Mouse (Mus musculus): ENCODE measurements around the gene Cmya5. TPM values are rescaled to one million over a fixed set of nuclear protein-coding genes. Genes with fewer than 3 reads are reported as not detected.

The Cmya5 gene
- polyA plus RNA-seq, 1 experiment from 2014 or later = 0.45 TPM

- no peak overlapping the region for H3K4me2 ChIP-seq
- H3K4me1 ChIP-seq = 0 out of 2 replicates have a peak, but pooled peaks cover 3% of the 10 kb centered on the region
- no peak overlapping the region for H3K27ac ChIP-seq
- WGBS = 71% methylated on average over 5 of the region's 5 CpGs
- no peaks in the 10 kb centered on the region for H3K27me3 ChIP-seq
- no peaks in the 10 kb centered on the region for H3K9me3 ChIP-seq
- ATAC-seq (ENCODE audit: insufficient number of reproducible peaks, insufficient read depth, low FRiP score, low TSS enrichment, low read depth) = no peak
- H3K36me3 ChIP-seq = no peaks in the 10 kb centered on the region
- H3K4me3 ChIP-seq = no peak overlapping the region
- no peak overlapping the region for H3K9ac ChIP-seq
Measured at GRCm38 (mm10) chr13:93058551-93059011, 85.9 kb downstream of the Cmya5 start.

DNA sequence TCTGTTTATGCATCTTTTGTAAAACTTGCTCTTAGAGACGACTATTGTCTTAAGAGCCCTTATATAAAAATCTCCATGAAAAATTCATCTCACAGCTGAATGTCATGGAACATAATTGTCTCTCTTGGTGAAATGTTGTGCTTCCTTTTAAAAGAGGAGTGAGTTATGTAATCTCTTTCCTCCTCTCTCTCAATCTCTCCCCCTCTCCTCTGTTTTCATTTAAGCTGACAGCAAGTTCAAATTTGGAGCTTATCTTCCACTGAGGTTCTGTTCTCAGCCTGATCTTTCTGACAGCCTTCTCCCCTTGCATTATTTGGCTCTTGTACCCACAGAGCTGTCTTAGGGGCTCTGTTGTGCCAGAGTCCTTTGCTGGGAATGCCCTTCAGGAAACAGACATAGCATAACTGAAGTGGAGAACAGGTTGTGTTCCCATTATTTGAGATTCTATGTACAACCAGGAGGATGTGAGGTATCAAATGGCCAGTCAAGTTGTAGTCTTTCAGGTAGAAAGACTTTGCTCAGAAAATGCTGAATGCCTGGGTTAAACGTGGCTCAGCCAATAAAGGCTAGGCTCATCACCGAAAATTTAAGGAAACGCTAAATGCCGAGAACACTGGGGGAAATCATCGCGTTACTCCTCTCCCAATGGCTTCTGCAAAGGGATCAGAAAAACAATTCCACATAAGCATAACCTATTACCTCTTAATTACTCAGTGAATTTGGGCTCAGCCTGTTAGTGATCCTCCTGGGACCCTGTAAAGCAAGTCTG is 86.8 kb downstream of the Cmya5 start:
- no peak overlapping the region for H3K4me2 ChIP-seq
- H3K4me3 ChIP-seq = no peak overlapping the region
- H3K4me1 ChIP-seq = no peaks in the 10 kb centered on the region
- no peak for ATAC-seq (ENCODE audit: insufficient number of reproducible peaks, insufficient read depth, low FRiP score, low TSS enrichment, low read depth)
- no peak overlapping the region for H3K27ac ChIP-seq
- H3K9ac ChIP-seq = no peak overlapping the region
- no peaks in the 10 kb centered on the region for H3K36me3 ChIP-seq
- H3K9me3 ChIP-seq = no peaks in the 10 kb centered on the region
- no peaks in the 10 kb centered on the region for H3K27me3 ChIP-seq
- WGBS = 73% methylated on average over 7 of the region's 7 CpGs

GRCm38 (mm10) chr13:93056091-93056490 is 88.4 kb downstream of the Cmya5 start:
- no peak overlapping the region for H3K27ac ChIP-seq
- no peak for ATAC-seq (ENCODE audit: insufficient number of reproducible peaks, insufficient read depth, low FRiP score, low TSS enrichment, low read depth)
- WGBS = 70% methylated on average over 1 of the region's 1 CpGs
- H3K9ac ChIP-seq = no peak overlapping the region
- H3K27me3 ChIP-seq = no peaks in the 10 kb centered on the region
- H3K4me3 ChIP-seq = no peak overlapping the region
- no peaks in the 10 kb centered on the region for H3K36me3 ChIP-seq
- no peak overlapping the region for H3K4me2 ChIP-seq
- no peaks in the 10 kb centered on the region for H3K4me1 ChIP-seq
- H3K9me3 ChIP-seq = no peaks in the 10 kb centered on the region

DNA sequence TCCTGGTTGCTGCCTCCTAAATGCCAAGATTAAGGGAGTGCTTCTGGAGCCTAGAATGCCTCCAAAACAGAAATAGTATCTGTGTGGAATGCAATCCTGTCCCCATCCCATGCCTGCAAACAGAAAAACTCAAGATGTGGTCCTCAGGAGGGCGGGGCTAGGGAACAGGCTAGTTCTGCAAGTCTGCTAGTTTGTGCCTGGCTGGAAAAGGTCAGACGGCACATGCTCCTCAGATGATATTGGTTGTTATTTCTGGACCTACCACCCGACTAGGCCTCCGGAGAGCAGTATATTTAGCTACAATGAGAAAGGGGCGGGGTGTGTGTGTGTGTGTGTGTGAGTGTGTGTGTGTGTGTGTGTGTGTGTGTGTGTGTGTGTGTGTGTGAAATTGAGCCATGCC is 93.0 kb downstream of the Cmya5 start:
- Histone ChIP-seq H3K4me1 (no peaks in the 10 kb centered on the region), H3K27me3 (no peaks in the 10 kb centered on the region), H3K9me3 (no peaks in the 10 kb centered on the region), H3K9ac (no peak overlapping the region), H3K36me3 (no peaks in the 10 kb centered on the region), H3K27ac (no peak overlapping the region), H3K4me3 (no peak overlapping the region), H3K4me2 (no peak overlapping the region)
- ATAC-seq (ENCODE audit: insufficient number of reproducible peaks, insufficient read depth, low FRiP score, low TSS enrichment, low read depth) = no peak
- 78% methylated on average over 5 of the region's 5 CpGs for WGBS

- ATAC-seq (ENCODE audit: insufficient number of reproducible peaks, insufficient read depth, low FRiP score, low TSS enrichment, low read depth) = no peak
- WGBS = 78% methylated on average over 9 of the region's 9 CpGs
Measured at GRCm38 (mm10) chr13:93041021-93041420, 103.5 kb downstream of the Cmya5 start.

DNA sequence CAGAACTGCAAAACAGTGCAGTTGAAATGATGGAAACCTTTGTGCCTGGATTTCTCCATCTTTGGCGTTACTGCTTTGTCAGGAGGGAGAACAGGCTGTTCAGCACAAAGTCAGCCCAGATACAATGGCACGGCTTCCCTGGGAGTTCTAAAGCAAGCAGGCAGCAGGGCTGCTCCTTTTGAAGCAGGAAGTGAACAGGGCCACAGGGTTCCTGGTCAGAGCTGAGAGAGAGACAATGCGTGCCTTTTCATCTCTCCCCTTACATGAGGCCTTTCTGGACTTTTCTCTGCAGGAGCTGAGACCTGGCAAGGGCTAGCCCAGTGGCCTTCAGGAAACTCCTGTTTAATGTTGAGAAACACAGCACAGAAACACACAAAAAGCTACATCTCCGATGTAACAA is 108.3 kb downstream of the Cmya5 start:
- WGBS = 53% methylated on average over 4 of the region's 4 CpGs
- ATAC-seq (ENCODE audit: insufficient number of reproducible peaks, insufficient read depth, low FRiP score, low TSS enrichment, low read depth) = no peak
- H3K27ac ChIP-seq = no peak overlapping the region

More at GRCm38 (mm10) chr13:93041021-93041420, 103.5 kb downstream of the Cmya5 start:
- H3K9ac ChIP-seq = no peak overlapping the region
- H3K36me3 ChIP-seq = no peaks in the 10 kb centered on the region
- no peak overlapping the region for H3K27ac ChIP-seq
- H3K4me1 ChIP-seq = no peaks in the 10 kb centered on the region
- H3K9me3 ChIP-seq = no peaks in the 10 kb centered on the region
- no peak overlapping the region for H3K4me2 ChIP-seq
- no peaks in the 10 kb centered on the region for H3K27me3 ChIP-seq
- H3K4me3 ChIP-seq = no peak overlapping the region

GRCm38 (mm10) chr13:93029337-93029736 is 115.2 kb downstream of the Cmya5 start:
- H3K4me3 ChIP-seq = no peak overlapping the region
- H3K4me1 ChIP-seq = no peaks in the 10 kb centered on the region
- peaks cover 5% of the 10 kb centered on the region; the same call in 1 of the 2 replicates for H3K9me3 ChIP-seq
- H3K27me3 ChIP-seq = no peaks in the 10 kb centered on the region
- no peak for ATAC-seq (ENCODE audit: insufficient number of reproducible peaks, insufficient read depth, low FRiP score, low TSS enrichment, low read depth)
- H3K36me3 ChIP-seq = no peaks in the 10 kb centered on the region
- H3K9ac ChIP-seq = no peak overlapping the region
- H3K27ac ChIP-seq = no peak overlapping the region
- 88% methylated on average over 4 of the region's 4 CpGs for WGBS
- H3K4me2 ChIP-seq = no peak overlapping the region

More for the DNA sequence above, 108.3 kb downstream of the Cmya5 start:
- Histone ChIP-seq H3K4me2 (no peak overlapping the region), H3K36me3 (no peaks in the 10 kb centered on the region), H3K4me3 (no peak overlapping the region), H3K27me3 (no peaks in the 10 kb centered on the region), H3K9me3 (no peaks in the 10 kb centered on the region), H3K4me1 (no peaks in the 10 kb centered on the region), H3K9ac (no peak overlapping the region)

GRCm38 (mm10) chr13:93024837-93025236 is 119.7 kb downstream of the Cmya5 start:
- H3K27me3 ChIP-seq = no peaks in the 10 kb centered on the region
- ATAC-seq (ENCODE audit: insufficient number of reproducible peaks, insufficient read depth, low FRiP score, low TSS enrichment, low read depth) = no peak
- H3K9ac ChIP-seq = no peak overlapping the region
- H3K27ac ChIP-seq = no peak overlapping the region
- H3K4me1 ChIP-seq = no peaks in the 10 kb centered on the region
- no peak overlapping the region for H3K4me3 ChIP-seq
- peaks cover 5% of the 10 kb centered on the region; the same call in 1 of the 2 replicates for H3K9me3 ChIP-seq
- H3K4me2 ChIP-seq = no peak overlapping the region
- H3K36me3 ChIP-seq = no peaks in the 10 kb centered on the region
- 76% methylated on average over 2 of the region's 2 CpGs for WGBS

DNA sequence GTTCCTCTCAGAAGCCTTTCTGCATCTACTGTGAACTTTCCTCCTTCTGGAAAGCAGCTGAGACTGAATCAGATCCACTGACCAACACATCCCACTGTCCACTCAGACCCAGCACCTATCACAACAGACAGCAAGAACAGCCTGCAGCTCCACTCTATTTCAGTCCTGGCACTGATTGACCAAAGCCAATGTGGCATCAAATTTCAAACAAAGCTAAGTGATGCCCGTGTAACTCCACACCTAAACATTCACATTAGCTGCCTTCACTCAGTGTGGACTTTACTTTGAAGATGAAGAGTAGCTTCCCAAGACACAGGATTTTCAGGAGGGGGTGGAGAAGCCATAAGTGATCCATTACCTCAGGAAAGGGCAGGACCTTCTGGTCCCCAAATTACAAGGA is 122.4 kb downstream of the Cmya5 start:
- H3K4me2 ChIP-seq = no peak overlapping the region
- H3K4me1 ChIP-seq = no peaks in the 10 kb centered on the region
- H3K27ac ChIP-seq = no peak overlapping the region
- H3K27me3 ChIP-seq = no peaks in the 10 kb centered on the region
- no peak for ATAC-seq (ENCODE audit: insufficient number of reproducible peaks, insufficient read depth, low FRiP score, low TSS enrichment, low read depth)
- no peaks in the 10 kb centered on the region for H3K36me3 ChIP-seq
- H3K9ac ChIP-seq = no peak overlapping the region
- H3K9me3 ChIP-seq = no peaks in the 10 kb centered on the region
- H3K4me3 ChIP-seq = no peak overlapping the region
- 2% methylated on average over 1 of the region's 1 CpGs for WGBS

DNA sequence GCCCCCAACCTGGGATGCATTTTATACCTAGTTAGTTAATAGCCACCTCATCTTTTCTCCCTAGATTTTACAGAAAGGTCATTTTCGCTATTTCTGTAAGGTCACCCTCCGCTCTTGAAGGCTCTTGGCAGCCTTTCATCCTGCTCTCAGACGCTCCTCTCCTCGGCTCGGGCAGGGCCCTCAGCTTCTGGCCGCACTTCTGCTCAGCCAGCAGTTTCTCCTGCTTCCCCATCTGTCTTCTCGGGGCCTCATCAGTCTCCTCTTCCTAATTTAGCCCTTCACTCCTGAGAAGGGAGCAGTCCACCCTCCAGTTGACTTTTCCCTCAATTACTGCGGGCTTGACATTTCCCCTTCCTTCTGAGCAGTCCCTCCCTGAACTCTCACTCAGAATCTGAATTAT is 131.6 kb downstream of the Cmya5 start:
- Histone ChIP-seq H3K27ac (no peak overlapping the region), H3K4me1 (no peaks in the 10 kb centered on the region), H3K36me3 (no peaks in the 10 kb centered on the region), H3K27me3 (no peaks in the 10 kb centered on the region), H3K9me3 (no peaks in the 10 kb centered on the region), H3K4me3 (no peak overlapping the region), H3K4me2 (no peak overlapping the region), H3K9ac (no peak overlapping the region)
- 65% methylated on average over 8 of the region's 8 CpGs for WGBS
- ATAC-seq (ENCODE audit: insufficient number of reproducible peaks, insufficient read depth, low FRiP score, low TSS enrichment, low read depth) = no peak

- Histone ChIP-seq H3K9ac (no peak overlapping the region), H3K4me1 (no peaks in the 10 kb centered on the region), H3K27ac (no peak overlapping the region), H3K4me3 (no peak overlapping the region), H3K36me3 (no peaks in the 10 kb centered on the region), H3K9me3 (no peaks in the 10 kb centered on the region), H3K4me2 (no peak overlapping the region), H3K27me3 (no peaks in the 10 kb centered on the region)
- ATAC-seq (ENCODE audit: insufficient number of reproducible peaks, insufficient read depth, low FRiP score, low TSS enrichment, low read depth) = no peak
- WGBS = 90% methylated on average over 4 of the region's 4 CpGs
Measured at GRCm38 (mm10) chr13:93011315-93011714, 133.2 kb downstream of the Cmya5 start.

DNA sequence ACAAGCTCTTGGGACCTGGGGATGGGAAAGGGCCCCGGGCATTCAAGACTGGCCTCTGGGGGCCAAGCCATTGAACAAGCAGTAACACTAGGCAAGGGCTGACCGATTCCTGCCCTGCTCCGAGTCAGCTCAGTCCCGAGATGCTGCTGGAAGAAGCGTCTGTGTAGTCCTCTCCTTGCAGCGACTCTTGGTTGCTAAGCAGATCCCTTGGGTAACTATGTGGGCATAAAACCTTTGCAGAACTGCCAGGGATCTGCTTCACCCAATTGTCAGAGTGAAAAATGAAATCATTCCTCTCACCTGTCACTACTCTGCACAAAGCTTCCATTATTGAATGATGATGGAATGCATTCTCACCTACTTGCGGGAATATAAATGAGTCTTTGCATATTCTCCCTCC is 134.0 kb downstream of the Cmya5 start:
- H3K4me3 ChIP-seq = no peak overlapping the region
- H3K27me3 ChIP-seq = no peaks in the 10 kb centered on the region
- ATAC-seq (ENCODE audit: insufficient number of reproducible peaks, insufficient read depth, low FRiP score, low TSS enrichment, low read depth) = no peak
- H3K9me3 ChIP-seq = no peaks in the 10 kb centered on the region
- no peaks in the 10 kb centered on the region for H3K36me3 ChIP-seq
- WGBS = 83% methylated on average over 7 of the region's 7 CpGs
- no peak overlapping the region for H3K27ac ChIP-seq
- H3K4me1 ChIP-seq = no peaks in the 10 kb centered on the region
- H3K9ac ChIP-seq = no peak overlapping the region
- H3K4me2 ChIP-seq = no peak overlapping the region

Measured in embryonic facial prominence, embryonic 13.5 days (tissue).